Mouse (Mus musculus): ENCODE data around the gene Zfp639. TPM values are rescaled to one million over a fixed set of nuclear protein-coding genes. Genes with fewer than 3 reads are reported as not detected.

Zfp639 gene
- polyA plus RNA-seq, 1 experiment = 19.6 TPM

DNA sequence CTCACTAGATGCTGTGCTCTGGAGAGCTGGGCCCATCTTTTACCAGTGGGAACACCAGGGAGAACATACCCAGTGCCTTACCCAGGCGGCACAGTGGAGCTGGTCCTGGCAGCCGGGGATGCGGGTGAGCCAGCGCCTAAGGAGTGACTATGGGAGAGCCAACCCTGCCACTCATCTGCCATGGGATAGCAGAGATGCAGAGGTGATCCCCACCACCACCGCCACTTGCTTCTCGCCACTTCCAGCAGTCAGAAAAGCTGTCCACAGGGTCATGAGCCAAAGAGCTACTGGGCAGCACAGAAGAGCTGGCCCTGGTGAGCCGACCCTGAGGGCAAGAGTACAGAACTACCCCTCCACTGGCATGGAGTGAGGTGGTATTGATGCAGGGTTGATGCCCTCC is 30.1 kb upstream of the Zfp639 start:
- H3K27me3 ChIP-seq (replicated peaks; ENCODE audit: control insufficient read depth, insufficient read depth, low read length) = no peaks in the 10 kb centered on the region
- WGBS = 88% methylated on average over 7 of the region's 7 CpGs
- no peaks in the 10 kb centered on the region for H3K4me1 ChIP-seq (ENCODE audit: control insufficient read depth, insufficient read depth, low read length)
- no peak overlapping the region for H3K27ac ChIP-seq (ENCODE audit: insufficient read depth, low read depth, low read length)
- no peak overlapping the region for H3K4me3 ChIP-seq (ENCODE audit: insufficient read depth, low read depth, low read length)
- no peaks in the 10 kb centered on the region for H3K36me3 ChIP-seq (ENCODE audit: control insufficient read depth, insufficient read depth, low read length)
- TF ChIP-seq CTCF (conservative IDR thresholded peaks at IDR 0.05; ENCODE audit: insufficient read depth, insufficient read length, low read depth, low read length) (no peak), POLR2A (IDR thresholded peaks at IDR 0.05; ENCODE audit: low read depth, low read length) (no peak)
- DNase-seq = no peak

DNA sequence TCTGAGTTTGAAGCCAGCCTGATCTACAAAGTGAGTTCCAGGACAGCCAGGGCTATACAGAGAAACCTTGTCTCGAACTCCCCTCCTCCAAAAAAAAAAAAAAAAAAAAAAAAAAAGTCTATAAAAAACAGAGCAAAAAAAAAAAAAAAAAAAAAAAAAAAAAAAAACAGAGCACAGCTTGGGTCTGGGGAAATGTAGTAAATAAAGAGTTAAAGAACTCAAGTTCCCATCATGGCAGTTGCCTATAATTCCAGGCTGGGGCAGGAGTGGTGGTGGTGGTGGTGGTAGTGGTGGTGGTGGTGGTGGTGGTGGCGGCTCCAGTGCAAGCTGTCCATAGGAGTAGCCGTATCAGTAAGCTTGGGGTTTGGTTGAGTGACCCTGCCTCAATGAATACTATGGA is 27.0 kb upstream of the Zfp639 start:
- no peak for TF ChIP-seq CTCF (conservative IDR thresholded peaks at IDR 0.05; ENCODE audit: insufficient read depth, insufficient read length, low read depth, low read length)
- no peak for DNase-seq
- no peaks in the 10 kb centered on the region for H3K36me3 ChIP-seq (ENCODE audit: control insufficient read depth, insufficient read depth, low read length)
- 84% methylated on average over 3 of the region's 3 CpGs for WGBS
- no peaks in the 10 kb centered on the region for H3K27me3 ChIP-seq (replicated peaks; ENCODE audit: control insufficient read depth, insufficient read depth, low read length)
- H3K4me1 ChIP-seq (ENCODE audit: control insufficient read depth, insufficient read depth, low read length) = no peaks in the 10 kb centered on the region
- no peak overlapping the region for H3K4me3 ChIP-seq (ENCODE audit: insufficient read depth, low read depth, low read length)
- no peak overlapping the region for H3K27ac ChIP-seq (ENCODE audit: insufficient read depth, low read depth, low read length)

DNA sequence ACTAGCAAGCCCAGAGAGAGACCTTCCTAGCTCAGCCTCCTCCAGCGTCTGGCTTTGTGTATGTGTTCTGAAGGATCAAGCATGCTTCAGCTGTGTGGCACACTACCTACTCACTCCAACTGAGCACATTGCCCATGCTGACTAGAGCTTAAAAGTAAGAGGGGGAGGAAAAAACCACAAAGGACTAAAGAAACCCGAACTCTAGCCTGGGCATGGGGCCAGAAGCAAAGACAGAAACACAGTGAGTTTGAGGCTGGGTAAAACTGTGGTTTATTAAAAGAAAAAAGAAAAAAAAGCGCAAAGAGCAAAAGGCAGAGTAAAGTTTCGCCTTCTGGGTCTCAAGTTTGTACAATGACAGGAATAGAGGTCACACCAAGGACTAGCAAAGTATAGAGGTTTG is 23.5 kb upstream of the Zfp639 start:
- Histone ChIP-seq H3K36me3 (ENCODE audit: control insufficient read depth, insufficient read depth, low read length) (no peaks in the 10 kb centered on the region), H3K27ac (ENCODE audit: insufficient read depth, low read depth, low read length) (peak overlapping the region; percentile 30; the same call in 1 of the 2 replicates), H3K4me1 (ENCODE audit: control insufficient read depth, insufficient read depth, low read length) (no peaks in the 10 kb centered on the region), H3K4me3 (ENCODE audit: insufficient read depth, low read depth, low read length) (no peak overlapping the region), H3K27me3 (replicated peaks; ENCODE audit: control insufficient read depth, insufficient read depth, low read length) (no peaks in the 10 kb centered on the region)
- 61% methylated on average over 4 of the region's 4 CpGs for WGBS
- no peak for TF ChIP-seq CTCF (conservative IDR thresholded peaks at IDR 0.05; ENCODE audit: insufficient read depth, insufficient read length, low read depth, low read length)
- TF ChIP-seq POLR2A (IDR thresholded peaks at IDR 0.05; ENCODE audit: low read depth, low read length) = no peak
- DNase-seq = peak; percentile 75

DNA sequence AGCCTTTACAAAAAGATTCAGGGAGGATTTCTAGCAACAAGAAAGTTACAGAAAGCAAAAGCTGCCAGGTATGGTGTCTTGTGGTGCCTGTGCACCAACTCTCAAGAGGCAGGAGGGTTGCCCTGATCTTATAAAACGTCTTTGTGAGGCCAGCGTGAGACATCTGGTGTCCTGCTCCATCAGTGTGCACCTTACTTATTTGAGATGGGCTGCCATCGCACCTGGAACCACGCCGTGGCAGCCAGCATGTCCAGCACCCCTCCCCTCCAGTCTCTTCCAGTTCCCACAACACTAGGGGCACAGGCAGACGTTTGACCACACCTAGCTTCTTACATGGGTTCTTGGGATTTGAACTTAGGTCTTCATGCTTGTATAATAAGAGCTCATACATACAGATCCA is 21.9 kb upstream of the Zfp639 start:
- H3K27ac ChIP-seq (ENCODE audit: insufficient read depth, low read depth, low read length) = no peak overlapping the region
- WGBS = 93% methylated on average over 6 of the region's 6 CpGs
- no peak for DNase-seq
- H3K4me3 ChIP-seq (ENCODE audit: insufficient read depth, low read depth, low read length) = no peak overlapping the region
- H3K27me3 ChIP-seq (replicated peaks; ENCODE audit: control insufficient read depth, insufficient read depth, low read length) = no peaks in the 10 kb centered on the region
- H3K36me3 ChIP-seq (ENCODE audit: control insufficient read depth, insufficient read depth, low read length) = no peaks in the 10 kb centered on the region
- TF ChIP-seq CTCF (conservative IDR thresholded peaks at IDR 0.05; ENCODE audit: insufficient read depth, insufficient read length, low read depth, low read length) = no peak
- H3K4me1 ChIP-seq (ENCODE audit: control insufficient read depth, insufficient read depth, low read length) = peaks cover 6% of the 10 kb centered on the region

DNA sequence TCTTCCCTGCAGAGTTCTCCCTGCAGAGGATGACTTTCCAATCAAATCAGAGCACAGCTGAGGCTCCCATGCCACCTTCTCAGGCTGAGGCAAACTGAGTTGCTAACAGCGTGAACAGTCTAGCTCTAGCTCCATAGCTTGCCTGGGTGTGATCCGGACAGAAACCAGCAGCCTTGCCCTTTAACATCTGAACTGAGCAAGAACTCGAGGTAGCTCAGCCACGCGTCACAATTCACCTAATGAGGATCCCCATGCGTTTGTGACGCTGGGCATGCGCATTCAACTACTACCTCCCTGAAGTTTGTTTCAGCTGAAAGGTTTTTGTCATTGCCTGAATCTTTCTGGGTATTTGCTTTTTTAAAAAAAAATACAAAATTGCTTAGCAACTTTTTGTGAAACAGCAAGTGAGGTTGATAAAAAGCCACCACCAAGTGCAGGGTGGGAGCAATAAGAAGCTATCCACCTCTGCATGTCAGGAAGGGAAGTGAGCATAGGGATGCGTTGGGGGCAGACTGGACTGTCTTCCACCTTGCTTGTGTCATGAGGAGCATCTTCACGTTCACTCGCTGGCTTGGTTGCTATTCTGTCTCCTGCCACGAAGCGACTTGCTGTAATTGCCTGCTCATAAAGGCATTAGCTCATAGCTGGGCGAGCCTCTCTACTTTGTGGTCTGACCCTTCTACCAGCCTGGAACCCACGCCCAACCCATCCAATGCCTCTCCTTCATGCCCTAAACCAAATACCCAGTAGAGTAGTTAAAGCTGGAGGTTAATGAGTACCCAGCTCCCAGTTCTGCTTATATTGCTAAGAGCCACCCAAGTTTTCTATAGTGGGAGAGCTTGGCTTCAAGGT is 19.8 kb upstream of the Zfp639 start:
- Histone ChIP-seq H3K27me3 (replicated peaks; ENCODE audit: control insufficient read depth, insufficient read depth, low read length) (no peaks in the 10 kb centered on the region), H3K27ac (ENCODE audit: insufficient read depth, low read depth, low read length) (no peak overlapping the region), H3K4me1 (ENCODE audit: control insufficient read depth, insufficient read depth, low read length) (peaks cover 9% of the 10 kb centered on the region), H3K4me3 (ENCODE audit: insufficient read depth, low read depth, low read length) (no peak overlapping the region), H3K36me3 (ENCODE audit: control insufficient read depth, insufficient read depth, low read length) (no peaks in the 10 kb centered on the region)
- no peak for TF ChIP-seq POLR2A (IDR thresholded peaks at IDR 0.05; ENCODE audit: low read depth, low read length)
- no peak for TF ChIP-seq CTCF (conservative IDR thresholded peaks at IDR 0.05; ENCODE audit: insufficient read depth, insufficient read length, low read depth, low read length)
- no peak for DNase-seq
- 44% methylated on average over 15 of the region's 15 CpGs for WGBS

DNA sequence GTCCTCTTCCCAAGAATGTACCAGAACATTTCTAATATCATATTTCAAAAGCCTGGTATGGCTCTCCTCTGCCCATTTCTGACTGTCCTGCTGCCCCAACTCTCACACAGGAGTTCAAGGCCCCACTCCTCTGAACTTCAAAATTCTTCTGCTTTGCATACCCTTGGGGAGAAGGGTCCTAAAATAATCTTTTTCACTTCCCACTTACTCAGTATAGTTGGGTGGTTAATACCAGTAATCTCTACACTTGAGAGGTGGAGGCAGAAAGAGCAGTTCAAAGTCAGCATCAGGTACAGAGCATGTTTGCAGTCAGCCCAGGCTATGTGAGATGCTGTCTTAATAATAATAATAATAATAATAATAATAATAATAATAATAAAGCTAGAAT is 19.1 kb upstream of the Zfp639 start:
- no peak for DNase-seq
- peaks cover 10% of the 10 kb centered on the region for H3K4me1 ChIP-seq (ENCODE audit: control insufficient read depth, insufficient read depth, low read length)
- TF ChIP-seq CTCF (conservative IDR thresholded peaks at IDR 0.05; ENCODE audit: insufficient read depth, insufficient read length, low read depth, low read length) = no peak
- TF ChIP-seq POLR2A (IDR thresholded peaks at IDR 0.05; ENCODE audit: low read depth, low read length) = no peak
- no peak overlapping the region for H3K4me3 ChIP-seq (ENCODE audit: insufficient read depth, low read depth, low read length)
- H3K27ac ChIP-seq (ENCODE audit: insufficient read depth, low read depth, low read length) = no peak overlapping the region
- no peaks in the 10 kb centered on the region for H3K27me3 ChIP-seq (replicated peaks; ENCODE audit: control insufficient read depth, insufficient read depth, low read length)
- H3K36me3 ChIP-seq (ENCODE audit: control insufficient read depth, insufficient read depth, low read length) = no peaks in the 10 kb centered on the region

DNA sequence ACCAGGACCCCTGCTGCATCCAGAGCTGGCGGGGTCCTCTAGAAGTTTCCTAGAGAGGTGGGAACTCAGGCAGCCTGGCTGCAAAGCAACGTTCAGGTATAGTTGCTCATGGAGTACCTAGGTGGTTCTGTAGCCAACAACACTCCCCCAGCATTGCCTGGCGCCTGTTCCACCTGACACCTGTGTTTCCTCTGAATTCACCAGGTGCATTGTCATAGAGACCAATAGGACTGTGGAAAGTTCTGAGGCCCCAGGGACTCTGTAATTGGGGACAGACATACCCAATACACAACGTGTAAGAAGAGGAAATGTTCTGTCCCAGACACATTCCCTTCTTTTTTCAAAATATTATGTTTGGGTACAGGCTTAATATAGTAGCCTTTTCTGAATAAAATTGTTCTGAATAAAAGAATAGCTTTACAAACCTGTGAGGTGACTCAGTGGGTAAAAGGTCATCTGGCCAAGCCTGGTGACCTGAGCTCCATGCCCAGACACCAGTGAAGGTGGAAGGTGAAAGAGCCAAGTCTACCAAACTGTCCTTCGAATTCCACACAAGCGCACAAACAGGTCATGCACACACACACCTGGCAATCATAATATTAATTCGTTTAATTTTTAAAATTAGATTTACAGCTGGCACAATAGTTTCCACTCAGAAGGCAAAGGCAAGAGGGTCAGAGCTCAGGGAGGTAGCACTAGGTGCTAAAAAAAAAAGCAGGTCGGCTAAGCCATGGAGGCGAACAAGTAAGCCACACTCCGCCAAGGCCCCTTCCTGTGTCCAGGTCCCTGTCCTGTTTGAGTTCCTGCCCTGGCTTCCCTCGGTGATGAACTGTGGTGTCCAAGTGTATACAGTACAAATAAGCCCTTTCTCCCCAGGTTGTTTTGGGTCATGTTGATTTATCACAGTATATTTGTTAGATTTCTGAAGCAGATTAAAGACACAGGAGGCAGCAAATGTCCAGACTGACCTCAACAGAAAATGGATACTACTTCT is 17.7 kb upstream of the Zfp639 start, which contains the start of gene Kcnmb3:
Kcnmb3 (minus strand) TSS at position 135 of the 994 bp plus-strand sequence.
- Histone ChIP-seq H3K4me3 (ENCODE audit: insufficient read depth, low read depth, low read length) (no peak within 1 kb of the TSS), H3K27me3 (replicated peaks; ENCODE audit: control insufficient read depth, insufficient read depth, low read length) (no peaks in the 10 kb centered on the region), H3K4me1 (ENCODE audit: control insufficient read depth, insufficient read depth, low read length) (peaks cover 15% of the 10 kb centered on the region), H3K36me3 (ENCODE audit: control insufficient read depth, insufficient read depth, low read length) (no peaks in the 10 kb centered on the region), H3K27ac (ENCODE audit: insufficient read depth, low read depth, low read length) (peak within 1 kb of the TSS; percentile 37; the same call in 1 of the 2 replicates)
- WGBS = 58% methylated on average over 11 of the region's 11 CpGs
- TF ChIP-seq POLR2A (IDR thresholded peaks at IDR 0.05; ENCODE audit: low read depth, low read length) = no peak
- no peak for TF ChIP-seq CTCF (conservative IDR thresholded peaks at IDR 0.05; ENCODE audit: insufficient read depth, insufficient read length, low read depth, low read length)
- peak; percentile 72 for DNase-seq
